Mouse (Mus musculus) hematopoietic multipotent progenitor cell, adult 10-12 weeks (in vitro differentiated cells): ENCODE measurements around the gene Tmem80. TPM values are rescaled to one million over a fixed set of nuclear protein-coding genes. Genes with fewer than 3 reads are reported as not detected.

Experiments used
- polyA plus RNA-seq: library from polyadenylated mRNA; stranded (reverse); fragments of >175 nt; gene quantifications from 2 replicates; pipeline ENCODE4 v1.2.3, GENCODE M21; 2012; ENCODE audit warnings: low replicate concordance

Gene Tmem80
- polyA plus RNA-seq, result 23.7 and 40.6 TPM in 2 replicates

GRCm38 (mm10) chr7:141327469-141328372 lies at the start of gene Tmem80, which contains the start of gene Deaf1:
TSS of gene Tmem80 (plus strand) at chr7:141327739.
TSS of gene Deaf1 (minus strand) at chr7:141327690.

GRCm38 (mm10) chr7:141278766-141279590 lies 48.6 kb upstream of the Tmem80 start, which contains the start of gene Sct:
TSS of gene Sct (minus strand) at chr7:141279133.

GRCm38 (mm10) chr7:141291921-141292582 lies 35.5 kb upstream of the Tmem80 start, which contains the start of gene Drd4:
TSS of gene Drd4 (plus strand) at chr7:141292006.

GRCm38 (mm10) chr7:141338576-141339131 lies 11.1 kb downstream of the Tmem80 start, which contains the start of gene Eps8l2:
TSS of gene Eps8l2 (plus strand) at chr7:141338880.

Other genes with a start within 250 kb of the Tmem80 start
- gene Pkp3, start 249.5 kb upstream of the Tmem80 start, polyA plus RNA-seq, result 30.0 and 50.9 TPM in 2 replicates
- gene Sigirr, start 227.2 kb upstream of the Tmem80 start, polyA plus RNA-seq, result 44.4 and 49.0 TPM in 2 replicates
- not detected in 2 replicates for gene Ano9, start 209.9 kb upstream of the Tmem80 start, polyA plus RNA-seq
- 25.5 and 46.6 TPM in 2 replicates for gene Ptdss2, start 205.4 kb upstream of the Tmem80 start, polyA plus RNA-seq
- gene Rnh1, start 154.9 kb upstream of the Tmem80 start, polyA plus RNA-seq, result 9.0 and 40.5 TPM in 2 replicates
- 32.3 and 36.1 TPM in 2 replicates for gene Hras, start 133.7 kb upstream of the Tmem80 start, polyA plus RNA-seq
- gene Lrrc56, start 133.6 kb upstream of the Tmem80 start, polyA plus RNA-seq, result 13.6 and 20.7 TPM in 2 replicates
- gene Lmntd2, start 113.7 kb upstream of the Tmem80 start, polyA plus RNA-seq, result 4.7 and 9.3 TPM in 2 replicates
- 18.6 and 26.2 TPM in 2 replicates for gene Rassf7, start 111.9 kb upstream of the Tmem80 start, polyA plus RNA-seq
- gene Phrf1, start 99.0 kb upstream of the Tmem80 start, polyA plus RNA-seq, result 119 and 133 TPM in 2 replicates
- gene Irf7, start 61.3 kb upstream of the Tmem80 start, polyA plus RNA-seq, result 136 and 455 TPM in 2 replicates
- gene Cdhr5, start 51.0 kb upstream of the Tmem80 start, polyA plus RNA-seq, result 0.06 and 0.34 TPM in 2 replicates
- gene Sct, start 48.6 kb upstream of the Tmem80 start, polyA plus RNA-seq, result 0.21 TPM in 1 of 2 replicates, not detected in the other
- gene Drd4, start 35.7 kb upstream of the Tmem80 start, polyA plus RNA-seq, result 0.11 TPM in 1 of 2 replicates, not detected in the other
- gene Deaf1, start within 50 bp of the Tmem80 start, polyA plus RNA-seq, result 16.9 and 54.5 TPM in 2 replicates
- gene Eps8l2, start 11.1 kb downstream of the Tmem80 start, polyA plus RNA-seq, result 0.34 and 0.65 TPM in 2 replicates
- gene Taldo1, start 64.5 kb downstream of the Tmem80 start, polyA plus RNA-seq, result 33.5 and 307 TPM in 2 replicates
- 9.9 and 18.8 TPM in 2 replicates for gene Gatd1, start 86.4 kb downstream of the Tmem80 start, polyA plus RNA-seq
- gene Cend1, start 101.8 kb downstream of the Tmem80 start, polyA plus RNA-seq, result 0.10 TPM in 1 of 2 replicates, not detected in the other
- 66.0 and 111 TPM in 2 replicates for gene Slc25a22, start 110.2 kb downstream of the Tmem80 start, polyA plus RNA-seq
- 11.3 and 32.9 TPM in 2 replicates for gene Pidd1, start 116.3 kb downstream of the Tmem80 start, polyA plus RNA-seq
- gene Rplp2, start 119.6 kb downstream of the Tmem80 start, polyA plus RNA-seq, result 3,922 and 5,182 TPM in 2 replicates
- 122 and 166 TPM in 2 replicates for gene Pnpla2, start 127.5 kb downstream of the Tmem80 start, polyA plus RNA-seq
- 4.4 and 5.5 TPM in 2 replicates for gene Cracr2b, start 133.4 kb downstream of the Tmem80 start, polyA plus RNA-seq
- 7.4 and 23.0 TPM in 2 replicates for gene Cd151, start 139.7 kb downstream of the Tmem80 start, polyA plus RNA-seq
- gene Polr2l, start 147.4 kb downstream of the Tmem80 start, polyA plus RNA-seq, result 22.1 and 24.5 TPM in 2 replicates
- gene Tspan4, start 147.5 kb downstream of the Tmem80 start, polyA plus RNA-seq, result 5.9 and 14.9 TPM in 2 replicates
- 11.4 and 11.9 TPM in 2 replicates for gene Chid1, start 212.1 kb downstream of the Tmem80 start, polyA plus RNA-seq
- 28.5 and 29.5 TPM in 2 replicates for gene Ap2a2, start 234.4 kb downstream of the Tmem80 start, polyA plus RNA-seq